Mouse (Mus musculus): ENCODE results near the gene Ptger1. TPM values are rescaled to one million over a fixed set of nuclear protein-coding genes. Genes with fewer than 3 reads are reported as not detected.

Ptger1 gene
- polyA plus RNA-seq, 1 experiment from 2014 or later = 0.63 TPM

GRCm38 (mm10) chr8:83656043-83656442 lies 10.4 kb upstream of the Ptger1 start:
- 0 out of 2 replicates have a peak, but pooled peaks cover 4% of the 10 kb centered on the region for H3K9me3 ChIP-seq
- no peak for ATAC-seq (ENCODE audit: insufficient number of reproducible peaks, insufficient read depth, low FRiP score, low TSS enrichment, low read depth)
- no peak overlapping the region for H3K4me2 ChIP-seq
- H3K9ac ChIP-seq (replicated peaks) = no peak overlapping the region
- no peak overlapping the region for H3K4me3 ChIP-seq (replicated peaks)
- peaks cover 32% of the 10 kb centered on the region for H3K4me1 ChIP-seq (replicated peaks)
- 91% methylated on average over 9 of the region's 9 CpGs for WGBS
- no peak overlapping the region for H3K27ac ChIP-seq
- H3K27me3 ChIP-seq = no peaks in the 10 kb centered on the region
- H3K36me3 ChIP-seq = peaks cover 31% of the 10 kb centered on the region; the same call in 1 of the 2 replicates

GRCm38 (mm10) chr8:83656484-83657246 lies 9.8 kb upstream of the Ptger1 start:
- no peak for ATAC-seq (ENCODE audit: insufficient number of reproducible peaks, insufficient read depth, low FRiP score, low TSS enrichment, low read depth)
- H3K27me3 ChIP-seq = no peaks in the 10 kb centered on the region
- no peak overlapping the region for H3K9ac ChIP-seq (replicated peaks)
- peaks cover 38% of the 10 kb centered on the region for H3K4me1 ChIP-seq (replicated peaks)
- 78% methylated on average over 13 of the region's 13 CpGs for WGBS
- no peaks in the 10 kb centered on the region for H3K9me3 ChIP-seq
- H3K36me3 ChIP-seq = peaks cover 31% of the 10 kb centered on the region; the same call in 1 of the 2 replicates
- no peak overlapping the region for H3K4me3 ChIP-seq (replicated peaks)
- no peak overlapping the region for H3K27ac ChIP-seq
- H3K4me2 ChIP-seq = no peak overlapping the region

GRCm38 (mm10) chr8:83660545-83660944 lies 5.9 kb upstream of the Ptger1 start:
- WGBS = 5% methylated on average over 8 of the region's 8 CpGs
- peaks cover 50% of the 10 kb centered on the region; the same call in 1 of the 2 replicates for H3K36me3 ChIP-seq
- H3K4me3 ChIP-seq (replicated peaks) = no peak overlapping the region
- H3K27me3 ChIP-seq = no peaks in the 10 kb centered on the region
- H3K4me2 ChIP-seq = peak overlapping the region; percentile 45
- H3K9me3 ChIP-seq = no peaks in the 10 kb centered on the region
- ATAC-seq (ENCODE audit: insufficient number of reproducible peaks, insufficient read depth, low FRiP score, low TSS enrichment, low read depth) = peak; percentile 4
- peak overlapping the region; percentile 40; the same call in 1 of the 2 replicates for H3K9ac ChIP-seq (replicated peaks)
- peaks cover 41% of the 10 kb centered on the region for H3K4me1 ChIP-seq (replicated peaks)
- peak overlapping the region; percentile 66; the same call in 1 of the 2 replicates for H3K27ac ChIP-seq

- H3K4me3 ChIP-seq (replicated peaks) = peak overlapping the region; percentile 15
- H3K36me3 ChIP-seq = peaks cover 44% of the 10 kb centered on the region; the same call in 1 of the 2 replicates
Measured at GRCm38 (mm10) chr8:83660995-83661680, 5.3 kb upstream of the Ptger1 start.

GRCm38 (mm10) chr8:83662421-83662826 lies 4.1 kb upstream of the Ptger1 start:
- H3K4me2 ChIP-seq = no peak overlapping the region
- ATAC-seq (ENCODE audit: insufficient number of reproducible peaks, insufficient read depth, low FRiP score, low TSS enrichment, low read depth) = no peak; the same call in 1 of the 2 replicates
- 0 out of 2 replicates have a peak overlapping the region, but pooled peaks have one; percentile 1 for H3K27ac ChIP-seq
- peaks cover 57% of the 10 kb centered on the region for H3K4me1 ChIP-seq (replicated peaks)
- H3K4me3 ChIP-seq (replicated peaks) = no peak overlapping the region
- peaks cover 34% of the 10 kb centered on the region; the same call in 1 of the 2 replicates for H3K36me3 ChIP-seq
- WGBS = 4% methylated on average over 4 of the region's 4 CpGs
- peaks cover 6% of the 10 kb centered on the region for H3K27me3 ChIP-seq
- H3K9ac ChIP-seq (replicated peaks) = no peak overlapping the region
- no peaks in the 10 kb centered on the region for H3K9me3 ChIP-seq

More at GRCm38 (mm10) chr8:83660995-83661680, 5.3 kb upstream of the Ptger1 start:
- Histone ChIP-seq H3K9me3 (no peaks in the 10 kb centered on the region), H3K27me3 (no peaks in the 10 kb centered on the region), H3K4me1 (replicated peaks) (peaks cover 47% of the 10 kb centered on the region), H3K9ac (replicated peaks) (peak overlapping the region; percentile 40), H3K4me2 (peak overlapping the region; percentile 45), H3K27ac (peak overlapping the region; percentile 66)
- 10% methylated on average over 22 of the region's 22 CpGs for WGBS
- peak; percentile 12 for ATAC-seq (ENCODE audit: insufficient number of reproducible peaks, insufficient read depth, low FRiP score, low TSS enrichment, low read depth)

- H3K9me3 ChIP-seq = no peaks in the 10 kb centered on the region
- 87% methylated on average over 13 of the region's 13 CpGs for WGBS
- H3K36me3 ChIP-seq = peaks cover 23% of the 10 kb centered on the region
- ATAC-seq (ENCODE audit: insufficient number of reproducible peaks, insufficient read depth, low FRiP score, low TSS enrichment, low read depth) = no peak
- H3K4me3 ChIP-seq (replicated peaks) = no peak overlapping the region
- peaks cover 19% of the 10 kb centered on the region for H3K27me3 ChIP-seq
- no peak overlapping the region for H3K27ac ChIP-seq
- peaks cover 68% of the 10 kb centered on the region for H3K4me1 ChIP-seq (replicated peaks)
- H3K9ac ChIP-seq (replicated peaks) = no peak overlapping the region
- H3K4me2 ChIP-seq = no peak overlapping the region
Measured at GRCm38 (mm10) chr8:83664096-83664495, 2.4 kb upstream of the Ptger1 start.

GRCm38 (mm10) chr8:83664931-83665625 lies 1.4 kb upstream of the Ptger1 start:
- ATAC-seq (ENCODE audit: insufficient number of reproducible peaks, insufficient read depth, low FRiP score, low TSS enrichment, low read depth) = no peak
- H3K9ac ChIP-seq (replicated peaks) = no peak overlapping the region

GRCm38 (mm10) chr8:83666866-83667234 lies 372 bp downstream of the Ptger1 start:
- Histone ChIP-seq H3K9ac (replicated peaks) (0 out of 2 replicates have a peak overlapping the region, but pooled peaks have one; percentile 27), H3K9me3 (no peaks in the 10 kb centered on the region), H3K27me3 (peaks cover 22% of the 10 kb centered on the region), H3K4me3 (replicated peaks) (no peak overlapping the region; the same call in 1 of the 2 replicates), H3K4me2 (peak overlapping the region; percentile 35), H3K4me1 (replicated peaks) (peaks cover 49% of the 10 kb centered on the region), H3K27ac (peak overlapping the region; percentile 41; the same call in 1 of the 2 replicates), H3K36me3 (peaks cover 50% of the 10 kb centered on the region)
- 91% methylated on average over 3 of the region's 3 CpGs for WGBS
- no peak for ATAC-seq (ENCODE audit: insufficient number of reproducible peaks, insufficient read depth, low FRiP score, low TSS enrichment, low read depth)

More at GRCm38 (mm10) chr8:83664931-83665625, 1.4 kb upstream of the Ptger1 start:
- no peak overlapping the region for H3K27ac ChIP-seq
- peaks cover 66% of the 10 kb centered on the region for H3K4me1 ChIP-seq (replicated peaks)
- no peaks in the 10 kb centered on the region for H3K9me3 ChIP-seq
- peaks cover 22% of the 10 kb centered on the region for H3K27me3 ChIP-seq
- H3K4me3 ChIP-seq (replicated peaks) = no peak overlapping the region
- H3K36me3 ChIP-seq = peaks cover 32% of the 10 kb centered on the region
- WGBS = 49% methylated on average over 2 of the region's 2 CpGs
- no peak overlapping the region for H3K4me2 ChIP-seq

- peaks cover 57% of the 10 kb centered on the region for H3K36me3 ChIP-seq
- no peak for ATAC-seq (ENCODE audit: insufficient number of reproducible peaks, insufficient read depth, low FRiP score, low TSS enrichment, low read depth)
- H3K4me2 ChIP-seq = peak overlapping the region; percentile 68
- H3K27ac ChIP-seq = no peak overlapping the region
- WGBS = 84% methylated on average over 10 of the region's 10 CpGs
- peaks cover 42% of the 10 kb centered on the region for H3K4me1 ChIP-seq (replicated peaks)
- H3K9ac ChIP-seq (replicated peaks) = peak overlapping the region; percentile 63; the same call in 1 of the 2 replicates
- H3K27me3 ChIP-seq = peaks cover 22% of the 10 kb centered on the region
- no peaks in the 10 kb centered on the region for H3K9me3 ChIP-seq
- peak overlapping the region; percentile 44; the same call in 1 of the 2 replicates for H3K4me3 ChIP-seq (replicated peaks)
Measured at GRCm38 (mm10) chr8:83667526-83667925, 1.0 kb downstream of the Ptger1 start.

- Histone ChIP-seq H3K4me2 (peak overlapping the region; percentile 68), H3K27me3 (peaks cover 22% of the 10 kb centered on the region), H3K4me3 (replicated peaks) (peak overlapping the region; percentile 44), H3K27ac (no peak overlapping the region), H3K36me3 (peaks cover 58% of the 10 kb centered on the region), H3K9me3 (no peaks in the 10 kb centered on the region), H3K9ac (replicated peaks) (peak overlapping the region; percentile 63), H3K4me1 (replicated peaks) (peaks cover 38% of the 10 kb centered on the region)
- 22% methylated on average over 80 of the region's 80 CpGs for WGBS
- ATAC-seq (ENCODE audit: insufficient number of reproducible peaks, insufficient read depth, low FRiP score, low TSS enrichment, low read depth) = no peak
Measured at GRCm38 (mm10) chr8:83668010-83668916, 1.8 kb downstream of the Ptger1 start.
